27 mouse cellular contexts compared by ENCODE assay signal in genomic region chr16:30742474-30742873, GRCm38 (mm10).
A peak's percentile ranks its signal among the peaks of the same experiment; 100 is the strongest.
DNase-seq lines count a peak whose midpoint lies in the region; ATAC-seq and TF ChIP-seq lines count a peak whose summit lies in the region.
"Had no signal": no experiment of that assay in that cellular context is flagged by ENCODE, and none has a peak within 500 bp of the region (broad histone marks: within the 10 kb centered on the region; RNA-seq: fewer than 3 reads in every experiment).

No protein-coding gene starts in this region.

- peaks cover 36% of the 10 kb centered on the region for H3K4me1 ChIP-seq in kidney, embryonic 16.5 days (ENCODE audit: insufficient read depth, low read length)

- no peaks in the 10 kb centered on the region for H3K79me2 ChIP-seq in myocyte (ENCODE audit: control insufficient read depth, insufficient read depth)

- no peaks in the 10 kb centered on the region for H3K36me3 ChIP-seq in kidney, embryonic 16.5 days (ENCODE audit: insufficient read depth, low read length)
- H3K36me3 ChIP-seq in myocyte (ENCODE audit: control insufficient read depth, insufficient read depth): no peaks in the 10 kb centered on the region
- H3K36me3 ChIP-seq: embryonic facial prominence, embryonic 10.5 days; embryonic facial prominence, embryonic 13.5 days; forebrain, embryonic 12.5 days; forebrain, embryonic 15.5 days; heart, embryonic 12.5 days; heart, embryonic 15.5 days had no signal

- no peak overlapping the region for H3K4me3 ChIP-seq in kidney, embryonic 16.5 days (ENCODE audit: low read length)
- no peak overlapping the region for H3K4me3 ChIP-seq in myocyte
- H3K4me3 ChIP-seq: embryonic facial prominence, embryonic 10.5 days; embryonic facial prominence, embryonic 13.5 days; erythroblast, embryonic 14.5 days; forebrain, embryonic 12.5 days; forebrain, embryonic 15.5 days; heart, embryonic 12.5 days; heart, embryonic 15.5 days had no signal

- ATAC-seq in kidney, embryonic 16.5 days (ENCODE audit: low FRiP score, low TSS enrichment): no peak
- ATAC-seq: activated CD4-positive, CD25-positive, alpha-beta regulatory T cell, adult 4 months; forebrain, embryonic 15.5 days; hindbrain, postnatal 0 days had no signal

- H3K27ac ChIP-seq in kidney, embryonic 16.5 days (ENCODE audit: low read length): no peak overlapping the region
- H3K27ac ChIP-seq: embryonic facial prominence, embryonic 10.5 days; embryonic facial prominence, embryonic 13.5 days; forebrain, embryonic 12.5 days; forebrain, embryonic 15.5 days; heart, embryonic 15.5 days; hindbrain, embryonic 14.5 days; hindbrain, postnatal 0 days had no signal

- no peaks in the 10 kb centered on the region for H3K27me3 ChIP-seq in kidney, embryonic 16.5 days (ENCODE audit: insufficient read depth, low read length)
- peaks cover 8% of the 10 kb centered on the region for H3K27me3 ChIP-seq in myocyte (ENCODE audit: control insufficient read depth, insufficient read depth, insufficient read length)
- H3K27me3 ChIP-seq: embryonic facial prominence, embryonic 13.5 days; forebrain, embryonic 12.5 days; forebrain, embryonic 15.5 days; heart, embryonic 12.5 days; heart, embryonic 15.5 days had no signal

- WGBS in kidney, embryonic 16.5 days: 46% methylated on average over 6 of the region's 6 CpGs

- DNase-seq in kidney, adult 18-20 months: peak; percentile 12
- peak; percentile 41 to 43 for DNase-seq in spleen, postnatal 36 days (ENCODE audit: low spot score in 2 of 2)
- no peak for DNase-seq in spleen, postnatal 10 days (ENCODE audit: low spot score in 2 of 2)
- no peak for DNase-seq in heart, postnatal 25 days (ENCODE audit: low spot score)
- DNase-seq in left cerebral cortex, postnatal 25 days (ENCODE audit: low spot score in 2 of 2): no peak
- DNase-seq: adrenal gland, postnatal 14 days; cerebellum, adult 11-12 months; cerebellum, adult 8-10 months; cerebellum, postnatal 10 days; cerebellum, postnatal 36 days; embryo, embryonic 11 days; gastrocnemius, postnatal 25 days; heart, adult 18-20 months; heart, postnatal 10 days; heart, postnatal 4 days had no signal

- no peak overlapping the region for H3ac ChIP-seq in myocyte (ENCODE audit: control insufficient read depth, insufficient read length)

- no peaks in the 10 kb centered on the region for H3K9me3 ChIP-seq in kidney, embryonic 16.5 days (ENCODE audit: low read length)
- H3K9me3 ChIP-seq: embryonic facial prominence, embryonic 10.5 days; embryonic facial prominence, embryonic 13.5 days; forebrain, embryonic 12.5 days; forebrain, embryonic 15.5 days; heart, embryonic 12.5 days; heart, embryonic 15.5 days had no signal

- no peak overlapping the region for H3K4me2 ChIP-seq in kidney, embryonic 16.5 days (replicated peaks; ENCODE audit: low read depth, low read length)
- H3K4me2 ChIP-seq in myocyte (ENCODE audit: low read depth): peak overlapping the region; percentile 12
- H3K4me2 ChIP-seq: embryonic facial prominence, embryonic 13.5 days; forebrain, embryonic 12.5 days; forebrain, embryonic 15.5 days; heart, embryonic 12.5 days; heart, embryonic 15.5 days; hindbrain, embryonic 14.5 days had no signal

- intact Hi-C loops in heart, postnatal 25 days (cut with DNase I): no loop called here
- intact Hi-C loops in left cerebral cortex, postnatal 25 days (cut with DNase I): no loop called here

- no peak overlapping the region for H3K9ac ChIP-seq in kidney, embryonic 16.5 days (replicated peaks; ENCODE audit: low read length)
- H3K9ac ChIP-seq: embryonic facial prominence, embryonic 13.5 days; forebrain, embryonic 12.5 days; forebrain, embryonic 15.5 days; heart, embryonic 12.5 days; heart, embryonic 15.5 days; hindbrain, embryonic 14.5 days had no signal

- no peak for TF ChIP-seq POLR2A in myocyte (IDR thresholded peaks at IDR 0.05; ENCODE audit: insufficient read length, low read depth)

TF ChIP-seq in myocyte, 11 proteins besides CTCF, POLR2A, EP300 and RAD21:
- TF ChIP-seq REST (IDR thresholded peaks at IDR 0.05; ENCODE audit: insufficient read depth, insufficient read length) (no peak), MYOD1 (IDR thresholded peaks at IDR 0.05; ENCODE audit: control insufficient read depth in 1 of 3, insufficient read length in 2 of 3, low read depth in 2 of 3) (peak in 1 of 3 experiments; percentile 22), MYOG (IDR thresholded peaks at IDR 0.05; ENCODE audit: control insufficient read depth in 1 of 3, insufficient read depth in 1 of 3, insufficient read length in 2 of 3, low read depth in 2 of 3) (peak in 1 of 3 experiments; percentile 51)

Comparison
In these comparisons a context has a peak if more than half of its experiments do, and no peak if none do; other contexts are left out.
1. DNase-seq: peak in kidney, adult 18-20 months (single experiment) and spleen, postnatal 36 days (2 of 2); none in spleen, postnatal 10 days (0 of 2), heart, postnatal 25 days (single experiment) and left cerebral cortex, postnatal 25 days (0 of 2).